Mouse (Mus musculus): Measurements from ENCODE around the gene Suds3. TPM values are rescaled to one million over a fixed set of nuclear protein-coding genes. Genes with fewer than 3 reads are reported as not detected.

The Suds3 gene
- polyA plus RNA-seq, 1 experiment from 2014 or later = 70.0 TPM

DNA sequence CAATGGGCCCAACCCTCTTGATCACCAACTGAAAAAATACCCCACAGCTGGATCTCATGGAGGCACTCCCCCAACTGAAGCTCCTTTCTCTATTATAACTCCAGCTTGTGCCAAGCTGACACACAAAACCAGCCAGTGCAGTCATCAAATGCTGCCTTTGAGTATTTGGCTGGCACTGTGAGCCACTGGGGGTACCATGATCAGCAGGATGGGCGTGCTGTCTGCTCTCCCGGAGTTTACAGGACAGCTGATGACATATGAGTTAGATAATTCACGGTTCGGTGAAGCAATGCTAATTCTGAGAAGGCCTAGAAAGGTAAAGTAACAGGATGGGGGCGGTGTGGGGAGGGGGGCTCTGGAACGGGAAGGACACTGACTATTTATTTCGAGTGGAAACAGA is 66.0 kb downstream of the Suds3 start:
- Histone ChIP-seq H3K27me3 (replicated peaks; ENCODE audit: control insufficient read depth, insufficient read depth, low read length) (no peaks in the 10 kb centered on the region), H3K4me3 (ENCODE audit: low read length) (no peak overlapping the region), H3K9me3 (ENCODE audit: control insufficient read depth, low read length) (no peaks in the 10 kb centered on the region), H3K9ac (ENCODE audit: low read depth, low read length) (no peak overlapping the region), H3K36me3 (ENCODE audit: control insufficient read depth, insufficient read depth, low read length) (no peaks in the 10 kb centered on the region), H3K27ac (ENCODE audit: low read depth, low read length) (no peak overlapping the region), H3K4me1 (ENCODE audit: control insufficient read depth, insufficient read depth, low read depth, low read length) (no peaks in the 10 kb centered on the region), H3K4me2 (ENCODE audit: low read length) (no peak overlapping the region)
- ATAC-seq = no peak
- WGBS = 76% methylated on average over 7 of the region's 7 CpGs

GRCm38 (mm10) chr5:117045101-117045500 is 70.8 kb downstream of the Suds3 start:
- no peaks in the 10 kb centered on the region for H3K36me3 ChIP-seq (ENCODE audit: control insufficient read depth, insufficient read depth, low read length)
- ATAC-seq = no peak
- no peaks in the 10 kb centered on the region for H3K4me1 ChIP-seq (ENCODE audit: control insufficient read depth, insufficient read depth, low read depth, low read length)
- WGBS = 72% methylated on average over 10 of the region's 10 CpGs
- no peaks in the 10 kb centered on the region for H3K27me3 ChIP-seq (replicated peaks; ENCODE audit: control insufficient read depth, insufficient read depth, low read length)
- H3K9ac ChIP-seq (ENCODE audit: low read depth, low read length) = no peak overlapping the region
- H3K4me3 ChIP-seq (ENCODE audit: low read length) = no peak overlapping the region
- H3K27ac ChIP-seq (ENCODE audit: low read depth, low read length) = no peak overlapping the region
- no peaks in the 10 kb centered on the region for H3K9me3 ChIP-seq (ENCODE audit: control insufficient read depth, low read length)
- H3K4me2 ChIP-seq (ENCODE audit: low read length) = no peak overlapping the region

DNA sequence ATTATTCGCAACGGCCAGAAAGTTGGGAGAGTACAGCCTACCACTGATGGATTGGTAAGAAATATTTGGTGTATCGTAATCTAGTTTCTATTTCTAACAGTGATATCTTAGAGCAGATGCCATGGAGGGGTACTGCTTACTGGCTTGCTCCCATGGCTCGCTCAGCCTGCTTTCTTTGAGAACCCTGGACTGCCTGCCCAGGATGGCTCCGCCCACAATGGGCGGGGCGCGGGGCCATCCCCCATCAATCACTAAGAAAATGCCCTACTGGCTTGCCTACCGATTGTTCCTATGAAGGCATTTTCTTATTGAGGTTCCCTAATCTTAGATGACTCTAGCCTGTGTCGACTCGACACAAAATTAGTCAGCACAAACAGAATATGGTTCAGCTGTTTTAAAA is 73.3 kb downstream of the Suds3 start:
- Histone ChIP-seq H3K27ac (ENCODE audit: low read depth, low read length) (no peak overlapping the region), H3K36me3 (ENCODE audit: control insufficient read depth, insufficient read depth, low read length) (no peaks in the 10 kb centered on the region), H3K9ac (ENCODE audit: low read depth, low read length) (no peak overlapping the region), H3K4me2 (ENCODE audit: low read length) (no peak overlapping the region), H3K4me3 (ENCODE audit: low read length) (no peak overlapping the region), H3K27me3 (replicated peaks; ENCODE audit: control insufficient read depth, insufficient read depth, low read length) (no peaks in the 10 kb centered on the region), H3K4me1 (ENCODE audit: control insufficient read depth, insufficient read depth, low read depth, low read length) (no peaks in the 10 kb centered on the region), H3K9me3 (ENCODE audit: control insufficient read depth, low read length) (no peaks in the 10 kb centered on the region)
- WGBS = 67% methylated on average over 11 of the region's 11 CpGs
- ATAC-seq = no peak

Other genes starting within 250 kb of the Suds3 start
- 61.7 and 63.3 TPM in 2 replicates for gene Taok3, start 4.0 kb upstream of the Suds3 start, polyA plus RNA-seq (2015; fragmentation: Nextera tagmentation; extraction: Ambion mirVana)
- gene Pebp1, start 171.5 kb upstream of the Suds3 start, polyA plus RNA-seq (2015; fragmentation: Nextera tagmentation; extraction: Ambion mirVana) = 1,116 and 1,205 TPM in 2 replicates
- 2.1 and 2.2 TPM in 2 replicates for gene Vsig10, start 203.0 kb upstream of the Suds3 start, polyA plus RNA-seq (2015; fragmentation: Nextera tagmentation; extraction: Ambion mirVana)
- gene Wsb2, start 241.2 kb upstream of the Suds3 start, polyA plus RNA-seq (2015; fragmentation: Nextera tagmentation; extraction: Ambion mirVana) = 200 and 278 TPM in 2 replicates